Mouse (Mus musculus): ENCODE results near the gene Atmin.

DNA sequence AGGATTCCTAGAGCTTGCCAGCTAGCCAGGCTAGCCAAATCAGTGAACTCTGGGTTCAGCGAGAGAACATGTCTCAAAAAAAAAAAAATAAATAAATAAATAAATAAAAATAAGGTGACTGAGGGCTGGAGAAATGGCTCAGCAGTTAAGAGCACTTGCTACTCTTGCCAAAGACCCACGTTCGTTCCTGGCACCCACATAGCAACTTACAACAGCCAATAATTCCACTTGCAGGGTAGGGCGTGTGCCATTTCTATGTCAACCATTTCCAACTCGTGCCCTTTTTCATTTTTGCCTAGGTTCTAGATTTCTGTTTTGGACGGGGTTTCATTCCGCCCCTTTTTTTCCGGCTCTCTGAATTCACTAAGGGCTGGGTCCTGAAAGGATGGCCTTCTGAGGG, 34.9 kb downstream of the Atmin start:
- no peak for TF ChIP-seq CTCF (IDR thresholded peaks at IDR 0.05; ENCODE audit: low read depth)
- no peak for TF ChIP-seq EP300 (optimal IDR thresholded peaks at IDR 0.05)

All from stomach, postnatal 0 days (tissue).